Mouse (Mus musculus) midbrain, postnatal 0 days (tissue): Measurements from ENCODE around the gene Col18a1. TPM values are rescaled to one million over a fixed set of nuclear protein-coding genes. Genes with fewer than 3 reads are reported as not detected.
A peak's percentile ranks its signal among the peaks of the same experiment; 100 is the strongest.

ENCODE experiments used
- ATAC-seq: fragments of 200-750 bp; cut with Nextera tagmentation; 2 replicates; pipeline ENCODE4 v1.8.0; 2017; ENCODE audit warnings: moderate number of reproducible peaks, mild to moderate bottlenecking, moderate TSS enrichment, moderate library complexity; ENCODE audit not compliant: low FRiP score
- DNase-seq: peaks from one replicate; pipeline ENCODE4 v3.0.0-alpha.2; 2015; ENCODE audit warnings: low spot score
- H3K27ac ChIP-seq: fragments of 300-500 bp; sonication (generic); 2 replicates; pipeline ENCODE4 v1.5.1; 2014; ENCODE audit warnings: low read depth, mild to moderate bottlenecking, low read length, mixed read lengths
- H3K27me3 ChIP-seq: fragments of 300-500 bp; sonication (generic); 2 replicates; pipeline ENCODE4 v1.6.1; 2014; ENCODE audit warnings: low read length, control low read depth, mixed read lengths; ENCODE audit not compliant: insufficient read depth
- H3K36me3 ChIP-seq: fragments of 300-500 bp; sonication (generic); 2 replicates; pipeline ENCODE4 v1.6.1; 2014; ENCODE audit warnings: low read length, control low read depth, mixed read lengths; ENCODE audit not compliant: insufficient read depth
- H3K4me1 ChIP-seq: fragments of 300-500 bp; sonication (generic); 2 replicates; pipeline ENCODE4 v1.6.1; 2014; ENCODE audit warnings: mild to moderate bottlenecking, control low read depth, antibody characterized with exemption, low read length, mixed read lengths; ENCODE audit not compliant: insufficient read depth
- H3K4me2 ChIP-seq: fragments of 300-500 bp; sonication (generic); 2 replicates; pipeline ENCODE4 v1.6.1; 2014; ENCODE audit warnings: low read depth, mild to moderate bottlenecking, low read length, mixed read lengths; ENCODE audit not compliant: poor library complexity, severe bottlenecking
- H3K4me3 ChIP-seq: fragments of 300-500 bp; sonication (generic); 2 replicates; pipeline ENCODE4 v1.5.1; 2014; ENCODE audit warnings: low read depth, mild to moderate bottlenecking, low read length, moderate library complexity
- H3K9ac ChIP-seq: fragments of 300-500 bp; sonication (generic); replicated peaks from 2 replicates; pipeline ENCODE4 v1.6.1; 2014; ENCODE audit warnings: mild to moderate bottlenecking, low read length, moderate library complexity, mixed read lengths; ENCODE audit not compliant: poor library complexity, severe bottlenecking
- H3K9me3 ChIP-seq: fragments of 300-500 bp; sonication (generic); 2 replicates; pipeline ENCODE4 v1.6.1; 2016; ENCODE audit warnings: low read length, control low read depth
- CTCF ChIP-seq: IDR thresholded peaks from 2 replicates; pipeline ENCODE4 v1.5.1; 2016; ENCODE audit warnings: antibody characterized with exemption, mild to moderate bottlenecking
- WGBS: fragments of 180-500 bp; shearing (Covaris S2); extraction: QIAGEN DNeasy Blood & Tissue Kit; methylation state at CpG from one replicate; pipeline ENCODE4 v1.1.7; 2014; 5-methylcytosine and 5-hydroxymethylcytosine counted together
- polyA plus RNA-seq: library from polyadenylated mRNA; unstranded; fragments of >200 nt; fragmentation: Nextera tagmentation; extraction: Ambion mirVana; gene quantifications from 2 replicates; pipeline ENCODE4 v1.2.1, GENCODE M21; 2015
- total RNA-seq: library from RNA; depleted of rRNA; stranded (reverse); fragments of >200 nt; gene quantifications from 2 replicates; pipeline ENCODE4 v1.2.3, GENCODE M21; 2014

Gene Col18a1
- total and polyA plus RNA-seq, 2 experiments from 2014 or later = 15.4 to 30.3 TPM

GRCm38 (mm10) chr10:77022301-77023130, 143.8 kb downstream of the Col18a1 start:
- Histone ChIP-seq H3K27ac (no peak overlapping the region), H3K36me3 (no peaks in the 10 kb centered on the region), H3K27me3 (no peaks in the 10 kb centered on the region), H3K9me3 (no peaks in the 10 kb centered on the region), H3K4me2 (no peak overlapping the region), H3K9ac (no peak overlapping the region), H3K4me3 (no peak overlapping the region), H3K4me1 (no peaks in the 10 kb centered on the region)
- TF ChIP-seq CTCF = no peak
- no peak for ATAC-seq
- no peak for DNase-seq
- WGBS = 86% methylated on average over 13 of the region's 13 CpGs

GRCm38 (mm10) chr10:77021399-77022052, 144.8 kb downstream of the Col18a1 start:
- Histone ChIP-seq H3K9ac (no peak overlapping the region), H3K9me3 (no peaks in the 10 kb centered on the region), H3K27ac (no peak overlapping the region), H3K4me2 (0 out of 2 replicates have a peak overlapping the region, but pooled peaks have one; percentile 4), H3K4me1 (no peaks in the 10 kb centered on the region), H3K36me3 (no peaks in the 10 kb centered on the region), H3K4me3 (no peak overlapping the region), H3K27me3 (no peaks in the 10 kb centered on the region)
- WGBS = 27% methylated on average over 17 of the region's 17 CpGs
- ATAC-seq (peak; percentile 48; the same call in 1 of the 2 replicates), DNase-seq (peak; percentile 88)
- TF ChIP-seq CTCF = peak; percentile 94

DNA sequence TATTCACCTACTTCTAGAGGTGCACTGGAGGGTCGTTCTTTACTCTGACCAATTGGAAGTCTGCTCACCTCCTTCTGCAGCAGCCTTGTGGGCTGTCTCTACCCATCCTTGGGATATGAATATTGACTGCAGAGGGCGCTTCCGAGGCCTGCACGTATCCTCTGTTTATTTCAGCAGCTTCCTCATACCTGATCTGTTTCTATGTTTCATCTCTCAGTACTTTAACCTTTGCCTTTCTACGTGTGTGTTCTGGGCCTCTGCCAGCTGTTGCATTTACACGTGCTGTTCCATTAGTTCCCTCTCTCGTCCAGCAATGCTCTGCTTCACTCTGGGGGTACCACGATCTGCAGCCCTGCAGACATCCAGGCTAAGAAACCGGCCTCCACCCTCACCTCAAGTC, 148.7 kb downstream of the Col18a1 start:
- Histone ChIP-seq H3K4me1 (no peaks in the 10 kb centered on the region), H3K9ac (no peak overlapping the region), H3K27ac (no peak overlapping the region), H3K36me3 (no peaks in the 10 kb centered on the region), H3K27me3 (no peaks in the 10 kb centered on the region), H3K9me3 (no peaks in the 10 kb centered on the region), H3K4me3 (no peak overlapping the region), H3K4me2 (no peak overlapping the region)
- DNase-seq (no peak), ATAC-seq (no peak)
- TF ChIP-seq CTCF = no peak
- WGBS = 71% methylated on average over 9 of the region's 9 CpGs

GRCm38 (mm10) chr10:77017061-77017460, 149.3 kb downstream of the Col18a1 start:
- no peak overlapping the region for H3K4me3 ChIP-seq
- H3K36me3 ChIP-seq = no peaks in the 10 kb centered on the region
- no peak for ATAC-seq
- no peaks in the 10 kb centered on the region for H3K9me3 ChIP-seq
- no peak overlapping the region for H3K4me2 ChIP-seq
- H3K27me3 ChIP-seq = no peaks in the 10 kb centered on the region
- no peak overlapping the region for H3K27ac ChIP-seq
- H3K4me1 ChIP-seq = no peaks in the 10 kb centered on the region
- WGBS = 91% methylated on average over 2 of the region's 2 CpGs
- no peak for DNase-seq
- TF ChIP-seq CTCF = no peak
- no peak overlapping the region for H3K9ac ChIP-seq

DNA sequence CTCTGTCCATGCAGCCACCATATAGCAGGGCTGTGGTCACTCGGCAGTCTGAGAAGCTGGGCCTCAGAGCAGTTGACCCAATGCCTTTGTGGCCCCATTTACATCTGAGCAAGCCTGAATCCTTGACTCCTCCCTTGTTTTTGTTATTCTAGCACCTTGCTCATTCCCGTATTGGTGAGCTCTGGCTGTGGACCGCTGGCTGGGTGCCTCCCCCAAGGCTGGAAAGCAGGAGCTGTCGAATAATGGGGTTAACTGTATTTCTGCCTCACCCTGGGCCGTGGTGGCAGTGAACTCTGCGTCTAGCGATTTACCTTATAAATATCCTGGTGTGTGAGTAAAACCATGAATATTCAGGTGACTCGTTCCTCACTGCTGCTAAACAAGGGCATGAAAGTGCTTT, 149.8 kb downstream of the Col18a1 start:
- H3K27ac ChIP-seq = no peak overlapping the region
- no peak overlapping the region for H3K4me2 ChIP-seq
- no peak for TF ChIP-seq CTCF
- H3K9me3 ChIP-seq = no peaks in the 10 kb centered on the region
- H3K9ac ChIP-seq = no peak overlapping the region
- H3K4me1 ChIP-seq = no peaks in the 10 kb centered on the region
- WGBS = 37% methylated on average over 8 of the region's 8 CpGs
- H3K36me3 ChIP-seq = no peaks in the 10 kb centered on the region
- H3K27me3 ChIP-seq = no peaks in the 10 kb centered on the region
- no peak overlapping the region for H3K4me3 ChIP-seq
- ATAC-seq (no peak), DNase-seq (no peak)

DNA sequence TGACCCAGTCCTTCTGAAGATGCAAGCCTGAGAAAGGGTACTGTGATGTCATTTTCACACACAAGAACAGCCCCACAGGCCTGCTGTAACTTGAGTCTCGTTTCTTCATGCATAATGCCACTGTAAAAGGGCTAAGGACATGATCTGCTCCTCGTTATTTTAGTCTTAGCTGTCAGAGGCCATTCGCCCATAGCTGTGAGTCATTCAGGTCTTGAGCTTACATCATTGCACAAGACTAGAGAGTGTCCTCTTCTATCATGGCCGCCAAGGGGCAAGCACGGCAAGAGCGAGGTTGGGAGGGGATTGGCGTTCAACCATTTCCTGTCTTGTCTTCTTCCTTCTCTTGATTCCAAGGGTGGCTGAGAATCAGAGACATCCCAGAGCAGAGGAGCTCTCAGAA, 150.3 kb downstream of the Col18a1 start:
- H3K36me3 ChIP-seq = no peaks in the 10 kb centered on the region
- no peak for TF ChIP-seq CTCF
- 88% methylated on average over 7 of the region's 7 CpGs for WGBS

More for the DNA sequence above, 150.3 kb downstream of the Col18a1 start:
- Histone ChIP-seq H3K4me2 (no peak overlapping the region), H3K9ac (no peak overlapping the region), H3K27me3 (no peaks in the 10 kb centered on the region), H3K27ac (no peak overlapping the region), H3K9me3 (no peaks in the 10 kb centered on the region), H3K4me1 (no peaks in the 10 kb centered on the region), H3K4me3 (no peak overlapping the region)
- ATAC-seq (no peak), DNase-seq (no peak)
